Mouse (Mus musculus) heart, postnatal 10 days (tissue): ENCODE data around the gene Polr2a. TPM values are rescaled to one million over a fixed set of nuclear protein-coding genes. Genes with fewer than 3 reads are reported as not detected.
A peak's percentile ranks its signal among the peaks of the same experiment; 100 is the strongest.

Experiments used
- DNase-seq, 2 experiments: peaks; one replicate each; pipeline ENCODE4 v3.0.0; 2021
- intact Hi-C: fragments of 180-260 bp; cut with DNase I; formaldehyde crosslinking; loops from one replicate; pipeline ENCODE4 v1.15.1; 2025
- total RNA-seq, 2 experiments: library from RNA; stranded (reverse); gene quantifications; 2 replicates each; pipeline ENCODE4 v1.2.3; 2021

The Polr2a gene
- total RNA-seq, result 10 to 100 TPM; 44.5 to 47.5 TPM

- intact Hi-C loops, result loop anchor here (2.0 to 5.0 kb wide), 2 partner anchors 118 to 234 kb away; partner anchors contain the start of gene Gabarap
- DNase-seq, result peak; percentile 98 to 99
Observed at GRCm38 (mm10) chr11:69758478-69758970, at the start of gene Polr2a. TSS of gene Polr2a (minus strand) at chr11:69758637.

GRCm38 (mm10) chr11:69807641-69808040, 49.2 kb upstream of the Polr2a start:
- DNase-seq, result no peak
- intact Hi-C loops, result no loop called here

- DNase-seq, result no peak
- intact Hi-C loops, result no loop called here
Observed at GRCm38 (mm10) chr11:69806378-69806777, 47.9 kb upstream of the Polr2a start.

- DNase-seq, result peak; percentile 19 to 34
Observed at GRCm38 (mm10) chr11:69804972-69805909, 46.8 kb upstream of the Polr2a start, which contains the start of gene Tmem102. TSS of gene Tmem102 (minus strand) at chr11:69805624.

GRCm38 (mm10) chr11:69804652-69804940, 46.2 kb upstream of the Polr2a start:
- intact Hi-C loops, result loop anchor here (2.0 kb wide), 1 partner anchor 72 kb away; no protein-coding TSS in a partner anchor
- peak; percentile 36 to 51 for DNase-seq

More at GRCm38 (mm10) chr11:69804972-69805909, 46.8 kb upstream of the Polr2a start, which contains the start of gene Tmem102:
- intact Hi-C loops, result loop anchor here (2.0 kb wide), 1 partner anchor 72 kb away; no protein-coding TSS in a partner anchor

- intact Hi-C loops, result loop anchor here (2.0 kb wide), 3 partner anchors 33 to 73 kb away; partner anchors contain the start of genes Nlgn2 and Zbtb4
- peak; percentile 80 to 84 for DNase-seq
Observed at GRCm38 (mm10) chr11:69803786-69804651, 45.6 kb upstream of the Polr2a start.

GRCm38 (mm10) chr11:69803328-69803727, 44.9 kb upstream of the Polr2a start:
- intact Hi-C loops, result loop anchor here (2.0 kb wide), 2 partner anchors 33 to 39 kb away; partner anchors contain the start of genes Nlgn2 and Zbtb4
- no peak for DNase-seq

- intact Hi-C loops, result loop anchor here (2.0 kb wide), 2 partner anchors 34 to 38 kb away; partner anchors contain the start of genes Nlgn2 and Zbtb4
- DNase-seq, result peak; percentile 88 to 89
Observed at GRCm38 (mm10) chr11:69802648-69803105, 44.2 kb upstream of the Polr2a start.

GRCm38 (mm10) chr11:69801379-69801977, 43.0 kb upstream of the Polr2a start, which contains the start of gene Fgf11:
TSS of gene Fgf11 (minus strand) at chr11:69801857.
- DNase-seq, result peak in 1 of 2 experiments; percentile 19
- intact Hi-C loops, result no loop called here

- intact Hi-C loops, result no loop called here
Observed at GRCm38 (mm10) chr11:69800392-69801197, 42.2 kb upstream of the Polr2a start.

GRCm38 (mm10) chr11:69800138-69800391, 41.6 kb upstream of the Polr2a start:
- DNase-seq, result peak; percentile 18 to 28
- intact Hi-C loops, result no loop called here

More at GRCm38 (mm10) chr11:69800392-69801197, 42.2 kb upstream of the Polr2a start:
- DNase-seq, result peak; percentile 57 to 70

- peak in 1 of 2 experiments; percentile 25 for DNase-seq
- intact Hi-C loops, result no loop called here
Observed at GRCm38 (mm10) chr11:69799394-69800137, 41.1 kb upstream of the Polr2a start.

- DNase-seq, result no peak
- intact Hi-C loops, result no loop called here
Observed at GRCm38 (mm10) chr11:69797924-69798323, 39.5 kb upstream of the Polr2a start.

GRCm38 (mm10) chr11:69795983-69796435, 37.6 kb upstream of the Polr2a start:
- DNase-seq, result no peak

GRCm38 (mm10) chr11:69795168-69795982, 36.9 kb upstream of the Polr2a start, which contains the start of gene Chrnb1:
TSS of gene Chrnb1 (minus strand) at chr11:69795943.
- DNase-seq, result peak; percentile 95 to 97
- intact Hi-C loops, result no loop called here

More at GRCm38 (mm10) chr11:69795983-69796435, 37.6 kb upstream of the Polr2a start:
- intact Hi-C loops, result no loop called here

- intact Hi-C loops, result no loop called here
Observed at GRCm38 (mm10) chr11:69793429-69793828, 35.0 kb upstream of the Polr2a start.

GRCm38 (mm10) chr11:69791420-69791819, 33.0 kb upstream of the Polr2a start:
- DNase-seq, result no peak
- intact Hi-C loops, result no loop called here

More at GRCm38 (mm10) chr11:69793429-69793828, 35.0 kb upstream of the Polr2a start:
- DNase-seq, result no peak
